ENCODE assay signal across 7 mouse cellular contexts in genomic region chr10:75859786-75860470, GRCm38 (mm10). TPM values are rescaled to one million over a fixed set of nuclear protein-coding genes. Genes with fewer than 3 reads are reported as not detected.
DNase-seq lines count a peak whose midpoint lies in the region; ATAC-seq lines count a peak whose summit lies in the region.
"Not testable (repeated sequence)": the region's sequence is repeated elsewhere in the genome, so short reads cannot be mapped to it uniquely, and the experiment has no call there.

Gene Mif, minus strand, starts transcription at chr10:75860240.

- ATAC-seq in intestine, embryonic 16.5 days = peak; percentile 97
- ATAC-seq in midbrain, embryonic 11.5 days (ENCODE audit: low FRiP score) = peak; percentile 96

- not testable (repeated sequence) for H3K27me3 ChIP-seq in intestine, embryonic 16.5 days (replicated peaks; ENCODE audit: control insufficient read depth, insufficient read depth, low read length); midbrain, embryonic 11.5 days (ENCODE audit: control insufficient read depth, insufficient read depth, low read length)

- peak within 1 kb of the TSS; percentile 87 for H3K9ac ChIP-seq in intestine, embryonic 16.5 days (ENCODE audit: low read depth, low read length)
- peak within 1 kb of the TSS; percentile 92 for H3K9ac ChIP-seq in midbrain, embryonic 11.5 days (ENCODE audit: low read length)

- not testable (repeated sequence) for H3K36me3 ChIP-seq in intestine, embryonic 16.5 days (ENCODE audit: control insufficient read depth, insufficient read depth, low read length); midbrain, embryonic 11.5 days (ENCODE audit: control insufficient read depth, insufficient read depth, low read length)

- intact Hi-C loops in gastrocnemius, postnatal 36 days (cut with DNase I); left cerebral cortex, postnatal 36 days (cut with DNase I): not testable (repeated sequence)

- peak within 1 kb of the TSS; percentile 82 for H3K4me3 ChIP-seq in intestine, embryonic 16.5 days (ENCODE audit: low read length)
- peak within 1 kb of the TSS; percentile 75 for H3K4me3 ChIP-seq in midbrain, embryonic 11.5 days (ENCODE audit: low read depth, low read length)

- peak within 1 kb of the TSS; percentile 94 for H3K27ac ChIP-seq in intestine, embryonic 16.5 days (ENCODE audit: low read length)
- H3K27ac ChIP-seq in midbrain, embryonic 11.5 days (ENCODE audit: low read depth, low read length) = peak within 1 kb of the TSS; percentile 83

- whole genome bisulfite sequencing in intestine, embryonic 16.5 days = under 1% methylated on average over 45 of the region's 46 CpGs
- WGBS in midbrain, embryonic 11.5 days = under 1% methylated on average over 34 of the region's 46 CpGs

- H3K4me1 ChIP-seq in intestine, embryonic 16.5 days (ENCODE audit: control insufficient read depth, insufficient read depth, low read length) = peaks cover 23% of the 10 kb centered on the region
- H3K4me1 ChIP-seq in midbrain, embryonic 11.5 days (ENCODE audit: control insufficient read depth, insufficient read depth, low read length) = peaks cover 22% of the 10 kb centered on the region

- DNase-seq in adrenal gland, adult 18-20 months (ENCODE audit: low spot score in 2 of 2) = peak; percentile 79 to 82
- DNase-seq in embryo, embryonic 11 days = peak; percentile 95
- DNase-seq in gastrocnemius, postnatal 36 days = peak; percentile 78 to 80
- DNase-seq in left cerebral cortex, postnatal 36 days (ENCODE audit: low spot score in 2 of 2) = peak; percentile 87 to 88
- peak; percentile 100 for DNase-seq in midbrain, embryonic 11.5 days (ENCODE audit: low spot score, missing footprints)
- DNase-seq in skeletal muscle tissue, adult 2 months (ENCODE audit: low read depth, low spot score) = peak; percentile 84

- peak within 1 kb of the TSS; percentile 75 for H3K4me2 ChIP-seq in intestine, embryonic 16.5 days (ENCODE audit: low read depth, low read length)
- H3K4me2 ChIP-seq in midbrain, embryonic 11.5 days = peak within 1 kb of the TSS; percentile 73

- H3K9me3 ChIP-seq in intestine, embryonic 16.5 days (ENCODE audit: control insufficient read depth, low read length); midbrain, embryonic 11.5 days (ENCODE audit: control insufficient read depth, low read length): not testable (repeated sequence)

RNA-seq across cellular contexts. Expression of gene Mif, which starts in this region (rescaled TPM):
- 100 to 1,000 TPM; 221 to 268 TPM for total RNA-seq in adrenal gland, adult 18-20 months (2021)
- 100 to 1,000 TPM; 135 to 144 TPM for total RNA-seq in gastrocnemius, postnatal 36 days (2021)
- polyA plus RNA-seq in intestine, embryonic 16.5 days (2015; fragmentation: Nextera tagmentation; extraction: Ambion mirVana) = 1,982 and 2,201 TPM in 2 replicates
- total RNA-seq in left cerebral cortex, postnatal 36 days (2021) = 100 to 1,000 TPM; 506 to 546 TPM
- polyA plus RNA-seq in midbrain, embryonic 11.5 days (2014; fragmentation: Nextera tagmentation; extraction: Ambion mirVana) = 1,631 and 1,834 TPM in 2 replicates

Comparison
In these comparisons a context has a peak if more than half of its experiments do, and no peak if none do; other contexts are left out.
1. Peak in every context shown above with its lines: DNase-seq, ATAC-seq, H3K4me3 ChIP-seq and H3K27ac ChIP-seq.